Mouse (Mus musculus): ENCODE measurements around the gene St3gal5.
"Not testable (repeated sequence)": the region's sequence is repeated elsewhere in the genome, so short reads cannot be mapped to it uniquely, and the experiment has no call there.

Gene St3gal5

GRCm38 (mm10) chr6:72134850-72135515 is 37.6 kb downstream of the St3gal5 start:
- DNase-seq = no peak

GRCm38 (mm10) chr6:72136016-72136415 is 38.6 kb downstream of the St3gal5 start:
- no peak for DNase-seq

- no peak for DNase-seq
Measured at GRCm38 (mm10) chr6:72136543-72136942, 39.2 kb downstream of the St3gal5 start.

- DNase-seq = no peak
Measured at GRCm38 (mm10) chr6:72139508-72140193, 42.3 kb downstream of the St3gal5 start.

GRCm38 (mm10) chr6:72140371-72140770 is 43.0 kb downstream of the St3gal5 start:
- no peak for DNase-seq

GRCm38 (mm10) chr6:72141191-72141590 is 43.8 kb downstream of the St3gal5 start:
- DNase-seq = no peak

GRCm38 (mm10) chr6:72142561-72142960 is 45.2 kb downstream of the St3gal5 start:
- DNase-seq = no peak

GRCm38 (mm10) chr6:72144353-72144752 is 47.0 kb downstream of the St3gal5 start:
- DNase-seq = no peak

- no peak for DNase-seq
Measured at GRCm38 (mm10) chr6:72146803-72147202, 49.4 kb downstream of the St3gal5 start.

- no peak for DNase-seq
Measured at GRCm38 (mm10) chr6:72148721-72149120, 51.3 kb downstream of the St3gal5 start.

GRCm38 (mm10) chr6:72149797-72150196 is 52.4 kb downstream of the St3gal5 start:
- DNase-seq = no peak

- no peak for DNase-seq
Measured at GRCm38 (mm10) chr6:72152707-72153106, 55.3 kb downstream of the St3gal5 start.

- DNase-seq = no peak
Measured at GRCm38 (mm10) chr6:72153455-72153854, 56.1 kb downstream of the St3gal5 start.

GRCm38 (mm10) chr6:72154008-72154407 is 56.6 kb downstream of the St3gal5 start:
- not testable (repeated sequence) for DNase-seq

GRCm38 (mm10) chr6:72154938-72155531 is 57.6 kb downstream of the St3gal5 start:
- no peak for DNase-seq

- DNase-seq = no peak
Measured at GRCm38 (mm10) chr6:72155649-72156048, 58.3 kb downstream of the St3gal5 start.

GRCm38 (mm10) chr6:72158966-72159764 is 61.8 kb downstream of the St3gal5 start:
- DNase-seq = no peak

GRCm38 (mm10) chr6:72159861-72160395 is 62.5 kb downstream of the St3gal5 start:
- DNase-seq = no peak

GRCm38 (mm10) chr6:72160991-72161390 is 63.6 kb downstream of the St3gal5 start:
- no peak for DNase-seq

GRCm38 (mm10) chr6:72161751-72162150 is 64.4 kb downstream of the St3gal5 start:
- no peak for DNase-seq

- DNase-seq = no peak
Measured at GRCm38 (mm10) chr6:72162155-72162890, 64.9 kb downstream of the St3gal5 start.
